Mouse (Mus musculus) CH12.LX (cell line): Measurements from ENCODE around the gene Dhx40. TPM values are rescaled to one million over a fixed set of nuclear protein-coding genes. Genes with fewer than 3 reads are reported as not detected.

ENCODE experiments used
- DNase-seq: peaks from one replicate; pipeline ENCODE4 v3.0.0-alpha.2; 2013; ENCODE audit errors: extremely low read depth
- H3K27ac ChIP-seq: 2 replicates; pipeline ENCODE4 v1.5.1; 2012; ENCODE audit warnings: low read depth, mild to moderate bottlenecking, control low read depth, moderate library complexity; ENCODE audit not compliant: insufficient read depth
- H3K27me3 ChIP-seq: replicated peaks from 2 replicates; pipeline ENCODE3; 2012; ENCODE audit warnings: inconsistent platforms
- H3K36me3 ChIP-seq, 2 experiments: replicated peaks in 1 of 2; 2 replicates each; pipeline versions ENCODE3 to v1.6.1; 2012; ENCODE audit warnings: inconsistent platforms in 1 of 2, low read length in 1 of 2, mild to moderate bottlenecking in 1 of 2, mixed read lengths in 1 of 2, moderate library complexity in 1 of 2; ENCODE audit not compliant: control insufficient read depth in 1 of 2, insufficient read depth in 1 of 2
- H3K4me1 ChIP-seq, 2 experiments: 2 replicates each; pipeline ENCODE4 v1.6.1; 2012; ENCODE audit warnings: inconsistent platforms in 1 of 2, moderate library complexity in 1 of 2; ENCODE audit not compliant: insufficient read depth in 2 of 2, control insufficient read depth in 1 of 2
- H3K4me2 ChIP-seq: 2 replicates; pipeline ENCODE4 v1.6.1; 2012; ENCODE audit warnings: low read depth, mild to moderate bottlenecking, control low read depth; ENCODE audit not compliant: poor library complexity, insufficient read depth, severe bottlenecking
- H3K4me3 ChIP-seq, 3 experiments: fragments of 150-350 bp in 1 of 3; sonication (generic) in 1 of 3; replicated peaks in 1 of 3; 2 replicates each; pipeline versions ENCODE3 to v1.5.1; 2011 to 2012; ENCODE audit warnings: low read depth in 2 of 3, low read length in 2 of 3, mild to moderate bottlenecking in 2 of 3, moderate library complexity in 2 of 3, control low read depth in 1 of 3, improper control_type of control experiment in 1 of 3, inconsistent platforms in 1 of 3, mixed read lengths in 1 of 3; ENCODE audit not compliant: poor library complexity in 1 of 3
- H3K79me2 ChIP-seq: replicated peaks from 2 replicates; pipeline ENCODE4 v1.6.1; 2012; ENCODE audit warnings: mild to moderate bottlenecking, moderate library complexity; ENCODE audit not compliant: control insufficient read depth, poor library complexity, insufficient read depth, severe bottlenecking; ENCODE audit errors: extremely low read depth
- H3K9ac ChIP-seq: 2 replicates; pipeline ENCODE4 v1.6.1; 2012; ENCODE audit warnings: low read depth, mild to moderate bottlenecking, control low read depth, moderate library complexity; ENCODE audit not compliant: insufficient read depth
- H3K9me3 ChIP-seq: replicated peaks from 2 replicates; pipeline ENCODE3; 2012; ENCODE audit warnings: low read length, inconsistent platforms, mixed read lengths
- ETS1 ChIP-seq: conservative IDR thresholded peaks from 2 replicates; pipeline ENCODE4 v1.6.1; 2012; ENCODE audit warnings: low read depth, mild to moderate bottlenecking, inconsistent platforms, low read length, improper control_type of control experiment, moderate library complexity
- JUND ChIP-seq: conservative IDR thresholded peaks from 2 replicates; pipeline ENCODE4 v1.6.1; 2011; ENCODE audit warnings: low read depth, low read length, improper control_type of control experiment
- KAT2A ChIP-seq: IDR thresholded peaks from 2 replicates; pipeline ENCODE4 v1.6.1; 2012; ENCODE audit warnings: low read length, improper control_type of control experiment, inconsistent platforms; ENCODE audit not compliant: insufficient replicate concordance
- MXI1 ChIP-seq: IDR thresholded peaks from 2 replicates; pipeline ENCODE4 v1.6.1; 2011; ENCODE audit warnings: mild to moderate bottlenecking, low read depth, low read length, improper control_type of control experiment
- NELFE ChIP-seq: IDR thresholded peaks from 2 replicates; pipeline ENCODE4 v1.6.1; 2011; ENCODE audit warnings: low read depth, low read length, improper control_type of control experiment
- NRF1 ChIP-seq: IDR thresholded peaks from 2 replicates; pipeline ENCODE4 v1.6.1; 2014; ENCODE audit warnings: low read depth, mild to moderate bottlenecking, inconsistent platforms, low read length, improper control_type of control experiment, moderate library complexity
- UBTF ChIP-seq: IDR thresholded peaks from 2 replicates; pipeline ENCODE4 v1.6.1; 2012; ENCODE audit warnings: low read depth, mild to moderate bottlenecking, inconsistent platforms, low read length, improper control_type of control experiment, moderate library complexity
- dilution Hi-C: fragments of 300-500 bp; cut with MboI; formaldehyde crosslinking; loops from 2 replicates; pipeline ENCODE4 v1.14.3; 2020; ENCODE audit warnings: low sequenced_read_pairs; ENCODE audit not compliant: extremely low pct_unique_long_range_greater_than_20kb, extremely low pct_ligation_motif_present
- in situ Hi-C: fragments of 300-500 bp; cut with MboI; formaldehyde crosslinking; loops from 3 replicates; pipeline ENCODE4 v1.14.3; 2019; ENCODE audit warnings: low sequenced_read_pairs, low pct_ligation_motif_present, low pct_unique_long_range_greater_than_20kb, mixed read lengths
- polyA plus RNA-seq: library from polyadenylated mRNA; unstranded; fragments of >175 nt; gene quantifications from 2 replicates; pipeline ENCODE4 v1.2.1, GENCODE M21; 2012; ENCODE audit warnings: low read depth; ENCODE audit not compliant: insufficient read length
- total RNA-seq, 2 experiments: library from RNA; depleted of rRNA; stranded (reverse); fragments of 300-350 nt in 1 of 2; fragments of >200 nt in 1 of 2; gene quantifications; 2 replicates each; pipeline ENCODE4 v1.2.3; 2012 to 2014

The Dhx40 gene
- total and polyA plus RNA-seq, 3 experiments, result 12.6 to 20.3 (median 15.5) TPM

DNA sequence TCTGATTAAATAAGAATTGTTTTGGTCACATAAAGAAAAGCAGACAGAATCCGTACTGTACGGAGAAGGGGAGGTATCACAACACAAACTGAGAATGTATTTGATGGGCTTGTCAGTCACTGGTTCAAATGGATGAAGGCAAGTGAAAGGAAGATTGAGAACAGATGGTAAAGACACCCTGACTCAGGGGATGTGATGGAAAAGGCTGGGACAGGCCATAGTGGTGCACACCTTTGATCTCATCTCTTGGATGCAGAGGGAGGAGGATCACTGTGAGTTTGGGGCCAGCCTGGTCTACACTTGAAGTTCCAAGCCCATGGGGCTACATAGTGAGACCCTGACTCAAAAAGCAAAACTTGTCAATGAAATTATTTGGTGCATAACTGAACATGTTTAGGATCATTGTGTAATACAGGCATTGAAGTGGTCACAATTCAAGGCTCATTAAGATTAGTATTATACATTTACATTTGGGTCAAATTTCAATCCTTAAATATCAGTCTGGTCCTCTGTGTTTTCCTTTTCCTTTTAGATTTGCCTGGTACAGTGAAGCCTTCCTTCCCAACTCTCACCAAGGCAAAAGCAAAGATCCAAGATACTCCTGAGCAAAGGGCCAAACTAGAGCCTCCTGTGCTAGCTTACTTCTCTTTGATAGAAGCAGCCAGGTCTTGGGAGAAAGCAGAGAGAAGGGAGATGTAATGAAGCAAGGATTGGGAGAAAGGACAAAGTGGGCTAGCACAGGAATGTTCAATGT, 3.2 kb upstream of the Dhx40 start:
- Histone ChIP-seq H3K79me2 (no peaks in the 10 kb centered on the region), H3K4me2 (no peak overlapping the region), H3K9ac (no peak overlapping the region), H3K4me1 (peaks cover 6 to 14% of the 10 kb centered on the region in 2 experiments), H3K36me3 (no peaks in the 10 kb centered on the region), H3K27ac (no peak overlapping the region), H3K27me3 (peaks cover 24% of the 10 kb centered on the region), H3K9me3 (peaks cover 13% of the 10 kb centered on the region), H3K4me3 (no peak overlapping the region)
- TF ChIP-seq JUND (no peak), ETS1 (no peak), NRF1 (no peak), UBTF (no peak), NELFE (no peak)
- DNase-seq, result no peak
- in situ Hi-C loops, result no loop called here
- dilution Hi-C loops, result no loop called here

DNA sequence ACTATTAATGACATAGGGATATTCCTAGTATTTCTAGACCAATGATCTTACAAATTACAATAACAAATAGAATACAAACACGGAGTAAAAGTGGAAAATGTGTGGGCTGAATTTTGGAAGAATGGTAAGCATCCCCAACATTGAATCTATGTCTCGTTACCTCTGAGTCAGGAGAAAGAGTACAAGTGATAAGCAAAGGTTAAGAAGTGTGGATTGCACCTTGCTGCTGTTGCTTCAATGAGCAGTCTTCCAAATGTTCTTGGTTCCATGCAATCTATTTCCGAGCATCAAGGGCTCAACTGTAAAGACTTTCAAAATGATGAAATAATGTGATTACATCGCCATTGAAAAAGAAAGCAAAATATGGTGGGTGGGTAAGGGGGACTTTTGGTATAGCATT, 2.3 kb upstream of the Dhx40 start:
- H3K79me2 ChIP-seq, result no peaks in the 10 kb centered on the region
- dilution Hi-C loops, result no loop called here
- no peak for TF ChIP-seq UBTF
- H3K4me3 ChIP-seq, result no peak overlapping the region
- H3K4me1 ChIP-seq, result peaks cover 6 to 14% of the 10 kb centered on the region in 2 experiments
- no peak overlapping the region for H3K27ac ChIP-seq
- peaks cover 24% of the 10 kb centered on the region for H3K27me3 ChIP-seq
- in situ Hi-C loops, result no loop called here
- peaks cover 13% of the 10 kb centered on the region for H3K9me3 ChIP-seq
- peaks cover 2 to 4% of the 10 kb centered on the region in 2 experiments for H3K36me3 ChIP-seq
- DNase-seq, result no peak
- H3K4me2 ChIP-seq, result no peak overlapping the region
- no peak overlapping the region for H3K9ac ChIP-seq

DNA sequence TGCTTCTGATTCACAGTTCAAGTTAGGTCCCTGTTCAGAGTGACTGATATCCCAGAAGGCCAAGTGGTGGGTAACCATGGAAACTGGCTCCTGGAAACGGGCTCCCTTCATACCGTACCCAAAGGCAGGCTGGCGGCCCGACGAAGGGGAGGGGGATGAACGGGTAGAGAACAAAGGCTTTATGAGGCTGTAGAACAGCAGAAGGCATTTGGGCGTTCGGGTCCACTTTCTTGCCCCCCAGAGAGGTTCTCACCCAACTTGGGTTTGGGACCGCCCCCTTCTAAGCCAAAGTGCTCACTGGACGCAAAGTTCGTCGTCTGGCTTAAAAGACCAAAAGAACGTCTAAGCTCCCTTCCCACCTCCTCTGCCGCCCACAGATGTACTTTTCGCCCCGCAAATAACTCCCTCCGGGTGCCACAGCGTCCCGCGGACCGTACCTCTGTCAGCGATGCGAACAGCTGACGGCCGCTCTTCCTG, 507 bp downstream of the Dhx40 start:
- peak; percentile 70 for DNase-seq
- Histone ChIP-seq H3K9me3 (peaks cover 13% of the 10 kb centered on the region), H3K4me3 (peak overlapping the region; percentile 92 to 94 (median 93)), H3K4me2 (peak overlapping the region; percentile 41), H3K9ac (peak overlapping the region; percentile 56), H3K36me3 (peaks cover 13 to 24% of the 10 kb centered on the region in 2 experiments), H3K27ac (peak overlapping the region; percentile 14; the same call in 1 of the 2 replicates), H3K27me3 (peaks cover 24% of the 10 kb centered on the region), H3K4me1 (peaks cover 6 to 14% of the 10 kb centered on the region in 2 experiments), H3K79me2 (no peaks in the 10 kb centered on the region)
- TF ChIP-seq MXI1 (0 out of 2 replicates have a peak, but pooled peaks have one; percentile 20), KAT2A (no peak)
- in situ Hi-C loops, result no loop called here
- dilution Hi-C loops, result no loop called here
